Mouse (Mus musculus) CD4-positive, CD25-positive, alpha-beta regulatory T cell (primary cell): ENCODE results near the gene St3gal2. TPM values are rescaled to one million over a fixed set of nuclear protein-coding genes. Genes with fewer than 3 reads are reported as not detected.

ENCODE experiments used
- polyA plus RNA-seq: library from polyadenylated mRNA; unstranded; fragments of 100-300 nt; shearing (Covaris generic); gene quantifications from one replicate; pipeline ENCODE4 v1.2.1, GENCODE M21; 2017

St3gal2 gene
- 38.0 TPM for polyA plus RNA-seq

GRCm38 (mm10) chr8:110919341-110920031 lies at the start of gene St3gal2:
Gene St3gal2, plus strand, starts transcription at chr8:110919922.

DNA sequence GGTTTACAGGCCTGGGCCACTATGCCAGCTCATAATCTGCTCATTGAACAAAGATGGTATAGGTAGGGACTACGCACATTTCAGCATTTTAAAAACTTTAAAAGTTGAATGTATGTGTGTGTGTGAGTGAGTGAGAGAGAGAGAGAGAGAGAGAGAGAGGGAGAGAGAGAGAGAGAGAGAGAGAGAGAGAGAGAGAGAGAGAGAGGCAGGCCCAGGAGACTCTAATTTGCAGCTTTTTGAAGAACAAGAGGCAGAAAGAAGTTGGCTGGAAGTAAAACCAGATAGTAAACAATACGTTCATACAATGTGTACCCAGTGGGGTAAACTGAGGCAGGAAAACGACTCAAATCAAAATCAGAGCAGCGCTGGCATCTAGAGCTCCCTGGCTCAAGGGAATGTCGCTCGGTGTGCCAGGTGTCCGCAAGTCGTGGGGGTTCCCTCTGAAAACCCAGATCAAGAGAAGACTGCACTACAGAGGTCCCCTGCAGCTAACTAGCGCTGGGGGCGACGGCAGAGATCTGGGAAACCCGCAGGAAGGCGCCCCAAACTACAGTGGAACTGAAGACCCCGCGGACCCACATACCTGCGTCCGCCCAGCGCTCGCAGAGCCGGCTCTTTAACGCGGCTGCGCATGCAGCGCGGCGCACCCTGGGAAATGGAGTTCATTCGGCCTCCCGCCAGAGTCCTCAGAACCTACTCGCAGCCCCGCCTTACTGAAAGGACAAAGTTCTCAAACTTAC lies 17.7 kb upstream of the St3gal2 start, which contains the start of gene Fuk:
Fuk (minus strand) TSS at position 650 of the 740 bp plus-strand sequence.

DNA sequence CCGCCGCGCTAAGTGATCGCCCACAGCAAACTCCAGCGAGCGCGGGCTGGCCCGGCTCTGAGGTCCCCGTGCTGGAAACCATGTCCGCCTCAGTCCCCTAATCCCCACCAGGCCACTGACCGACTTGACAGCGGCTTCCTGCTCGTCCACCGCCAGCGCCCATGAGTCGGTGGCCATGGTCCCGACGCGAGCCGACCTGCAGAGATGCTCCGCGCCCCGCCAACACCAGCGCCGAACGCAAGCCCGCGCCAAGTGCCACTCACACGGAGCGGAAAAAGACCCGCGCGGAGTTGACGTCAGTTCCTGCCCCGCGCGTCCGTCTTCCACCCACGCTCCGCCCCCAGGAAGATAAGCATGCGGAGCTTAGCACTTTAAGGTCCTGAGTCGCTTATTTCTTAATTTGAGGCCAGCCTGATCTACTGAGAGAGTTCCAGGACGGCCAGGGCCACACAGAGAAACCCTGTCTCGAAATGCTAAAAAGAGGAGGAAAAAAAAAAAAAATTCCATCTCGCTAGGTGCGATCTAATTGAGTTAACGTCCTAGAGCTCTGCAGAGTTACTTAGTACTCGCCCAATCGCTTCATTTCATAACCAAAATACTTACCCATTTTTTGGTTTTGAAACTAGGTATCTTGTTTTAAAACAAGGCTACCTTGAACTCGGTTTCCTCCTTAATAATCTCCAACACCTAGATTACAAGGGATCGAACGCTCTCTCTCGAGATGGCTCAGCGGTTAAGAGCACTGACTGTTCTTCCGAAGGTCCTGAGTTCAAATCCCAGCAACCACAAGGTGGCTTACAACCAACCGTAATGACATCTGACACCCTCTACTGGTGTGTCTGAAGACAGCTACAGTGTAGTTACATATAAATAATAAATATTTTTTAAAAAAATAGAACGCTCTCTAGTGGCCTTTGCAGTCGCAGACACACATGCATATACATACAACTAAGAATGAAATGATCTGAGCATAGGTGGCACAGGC lies 78.1 kb downstream of the St3gal2 start, which contains the start of gene Ddx19a:
Ddx19a (minus strand) TSS at position 254 of the 985 bp plus-strand sequence.

Other genes starting within 250 kb of the St3gal2 start
- gene Mtss1l, start 198.4 kb upstream of the St3gal2 start, polyA plus RNA-seq: 0.13 TPM
- not detected for gene Il34, start 114.0 kb upstream of the St3gal2 start, polyA plus RNA-seq
- 56.0 TPM for gene Cog4, start 73.3 kb upstream of the St3gal2 start, polyA plus RNA-seq
- 180 TPM for gene Sf3b3, start 73.1 kb upstream of the St3gal2 start, polyA plus RNA-seq
- 11.8 TPM for gene Fuk, start 17.4 kb upstream of the St3gal2 start, polyA plus RNA-seq
- 23.9 TPM for gene Ddx19a, start 77.9 kb downstream of the St3gal2 start, polyA plus RNA-seq
- 14.8 TPM for gene Ddx19b, start 111.8 kb downstream of the St3gal2 start, polyA plus RNA-seq
- 45.1 TPM for gene Aars, start 113.2 kb downstream of the St3gal2 start, polyA plus RNA-seq
- 34.5 TPM for gene Exosc6, start 136.4 kb downstream of the St3gal2 start, polyA plus RNA-seq
- not detected for gene Clec18a, start 172.5 kb downstream of the St3gal2 start, polyA plus RNA-seq
- gene Pdpr, start 174.7 kb downstream of the St3gal2 start, polyA plus RNA-seq: 18.8 TPM